Mouse (Mus musculus): ENCODE results near the gene 1110008P14Rik. TPM values are rescaled to one million over a fixed set of nuclear protein-coding genes. Genes with fewer than 3 reads are reported as not detected.

The 1110008P14Rik gene
- polyA plus RNA-seq, 2 experiments = 51.3 to 66.9 TPM

GRCm38 (mm10) chr2:32347019-32347418 lies 34.7 kb downstream of the 1110008P14Rik start:
- H3K36me3 ChIP-seq (ENCODE audit: control insufficient read depth, insufficient read depth, low read length) = peaks cover 33% of the 10 kb centered on the region
- H3K4me1 ChIP-seq (ENCODE audit: control insufficient read depth, insufficient read depth, low read length) = peaks cover 18% of the 10 kb centered on the region; the same call in 1 of the 2 replicates
- TF ChIP-seq POLR2A (IDR thresholded peaks at IDR 0.05; ENCODE audit: borderline replicate concordance, extremely low read depth, insufficient read depth, insufficient read length) = no peak
- WGBS = 84% methylated on average over 6 of the region's 6 CpGs
- H3K4me3 ChIP-seq (replicated peaks; ENCODE audit: low read length) = no peak overlapping the region
- H3K27ac ChIP-seq (replicated peaks; ENCODE audit: low read depth, low read length) = no peak overlapping the region
- H3K27me3 ChIP-seq (ENCODE audit: control insufficient read depth, insufficient read depth, low read length) = no peaks in the 10 kb centered on the region
- DNase-seq (ENCODE audit: low spot score) (no peak), ATAC-seq (ENCODE audit: low FRiP score, low read depth) (no peak)
- H3K4me2 ChIP-seq (replicated peaks; ENCODE audit: low read depth, low read length, severe bottlenecking) = no peak overlapping the region
- no peaks in the 10 kb centered on the region for H3K9me3 ChIP-seq (ENCODE audit: control insufficient read depth, low read length)
- H3K9ac ChIP-seq (ENCODE audit: low read depth, low read length, severe bottlenecking) = no peak overlapping the region

GRCm38 (mm10) chr2:32344598-32345321 lies 37.0 kb downstream of the 1110008P14Rik start:
- no peaks in the 10 kb centered on the region for H3K27me3 ChIP-seq (ENCODE audit: control insufficient read depth, insufficient read depth, low read length)
- 71% methylated on average over 14 of the region's 14 CpGs for WGBS
- ATAC-seq (ENCODE audit: low FRiP score, low read depth) (no peak), DNase-seq (ENCODE audit: low spot score) (no peak)
- peaks cover 42% of the 10 kb centered on the region for H3K36me3 ChIP-seq (ENCODE audit: control insufficient read depth, insufficient read depth, low read length)
- H3K27ac ChIP-seq (replicated peaks; ENCODE audit: low read depth, low read length) = 0 out of 2 replicates have a peak overlapping the region, but pooled peaks have one; percentile 33
- no peak overlapping the region for H3K4me2 ChIP-seq (replicated peaks; ENCODE audit: low read depth, low read length, severe bottlenecking)
- TF ChIP-seq POLR2A (IDR thresholded peaks at IDR 0.05; ENCODE audit: borderline replicate concordance, extremely low read depth, insufficient read depth, insufficient read length) = no peak
- 0 out of 2 replicates have a peak, but pooled peaks cover 2% of the 10 kb centered on the region for H3K4me1 ChIP-seq (ENCODE audit: control insufficient read depth, insufficient read depth, low read length)
- H3K4me3 ChIP-seq (replicated peaks; ENCODE audit: low read length) = no peak overlapping the region
- H3K9ac ChIP-seq (ENCODE audit: low read depth, low read length, severe bottlenecking) = no peak overlapping the region
- H3K9me3 ChIP-seq (ENCODE audit: control insufficient read depth, low read length) = no peaks in the 10 kb centered on the region

GRCm38 (mm10) chr2:32344056-32344455 lies 37.7 kb downstream of the 1110008P14Rik start:
- Histone ChIP-seq H3K27ac (replicated peaks; ENCODE audit: low read depth, low read length) (peak overlapping the region; percentile 26; the same call in 1 of the 2 replicates), H3K4me1 (ENCODE audit: control insufficient read depth, insufficient read depth, low read length) (0 out of 2 replicates have a peak, but pooled peaks cover 2% of the 10 kb centered on the region), H3K4me2 (replicated peaks; ENCODE audit: low read depth, low read length, severe bottlenecking) (no peak overlapping the region), H3K27me3 (ENCODE audit: control insufficient read depth, insufficient read depth, low read length) (no peaks in the 10 kb centered on the region), H3K4me3 (replicated peaks; ENCODE audit: low read length) (no peak overlapping the region), H3K36me3 (ENCODE audit: control insufficient read depth, insufficient read depth, low read length) (peaks cover 41% of the 10 kb centered on the region), H3K9ac (ENCODE audit: low read depth, low read length, severe bottlenecking) (no peak overlapping the region; the same call in 1 of the 2 replicates), H3K9me3 (ENCODE audit: control insufficient read depth, low read length) (no peaks in the 10 kb centered on the region)
- TF ChIP-seq POLR2A (IDR thresholded peaks at IDR 0.05; ENCODE audit: borderline replicate concordance, extremely low read depth, insufficient read depth, insufficient read length) = no peak
- DNase-seq (ENCODE audit: low spot score) (no peak), ATAC-seq (ENCODE audit: low FRiP score, low read depth) (no peak)
- WGBS = 71% methylated on average over 10 of the region's 10 CpGs

DNA sequence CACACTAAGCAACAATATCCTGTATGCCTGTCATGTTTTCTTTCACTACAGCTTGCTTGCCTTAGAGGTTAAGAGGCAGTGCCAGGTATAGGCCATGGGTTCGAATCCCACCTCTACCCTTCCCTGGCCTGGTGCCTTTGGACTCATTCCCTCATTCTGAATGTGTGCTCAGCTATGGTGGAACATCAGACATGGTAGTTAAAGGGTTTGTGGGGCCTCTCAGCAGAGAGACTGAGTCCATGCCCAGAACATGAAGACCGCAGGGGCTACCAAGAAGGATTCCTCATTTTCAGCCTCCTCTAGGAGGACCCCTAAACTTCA lies 38.4 kb downstream of the 1110008P14Rik start:
- 0 out of 2 replicates have a peak, but pooled peaks cover 2% of the 10 kb centered on the region for H3K4me1 ChIP-seq (ENCODE audit: control insufficient read depth, insufficient read depth, low read length)
- H3K36me3 ChIP-seq (ENCODE audit: control insufficient read depth, insufficient read depth, low read length) = peaks cover 39% of the 10 kb centered on the region
- no peaks in the 10 kb centered on the region for H3K27me3 ChIP-seq (ENCODE audit: control insufficient read depth, insufficient read depth, low read length)
- H3K9ac ChIP-seq (ENCODE audit: low read depth, low read length, severe bottlenecking) = no peak overlapping the region
- no peak overlapping the region for H3K4me3 ChIP-seq (replicated peaks; ENCODE audit: low read length)
- WGBS = 89% methylated on average over 2 of the region's 2 CpGs
- no peaks in the 10 kb centered on the region for H3K9me3 ChIP-seq (ENCODE audit: control insufficient read depth, low read length)
- H3K27ac ChIP-seq (replicated peaks; ENCODE audit: low read depth, low read length) = no peak overlapping the region
- ATAC-seq (ENCODE audit: low FRiP score, low read depth) (no peak), DNase-seq (ENCODE audit: low spot score) (no peak)
- no peak for TF ChIP-seq POLR2A (IDR thresholded peaks at IDR 0.05; ENCODE audit: borderline replicate concordance, extremely low read depth, insufficient read depth, insufficient read length)
- no peak overlapping the region for H3K4me2 ChIP-seq (replicated peaks; ENCODE audit: low read depth, low read length, severe bottlenecking)

DNA sequence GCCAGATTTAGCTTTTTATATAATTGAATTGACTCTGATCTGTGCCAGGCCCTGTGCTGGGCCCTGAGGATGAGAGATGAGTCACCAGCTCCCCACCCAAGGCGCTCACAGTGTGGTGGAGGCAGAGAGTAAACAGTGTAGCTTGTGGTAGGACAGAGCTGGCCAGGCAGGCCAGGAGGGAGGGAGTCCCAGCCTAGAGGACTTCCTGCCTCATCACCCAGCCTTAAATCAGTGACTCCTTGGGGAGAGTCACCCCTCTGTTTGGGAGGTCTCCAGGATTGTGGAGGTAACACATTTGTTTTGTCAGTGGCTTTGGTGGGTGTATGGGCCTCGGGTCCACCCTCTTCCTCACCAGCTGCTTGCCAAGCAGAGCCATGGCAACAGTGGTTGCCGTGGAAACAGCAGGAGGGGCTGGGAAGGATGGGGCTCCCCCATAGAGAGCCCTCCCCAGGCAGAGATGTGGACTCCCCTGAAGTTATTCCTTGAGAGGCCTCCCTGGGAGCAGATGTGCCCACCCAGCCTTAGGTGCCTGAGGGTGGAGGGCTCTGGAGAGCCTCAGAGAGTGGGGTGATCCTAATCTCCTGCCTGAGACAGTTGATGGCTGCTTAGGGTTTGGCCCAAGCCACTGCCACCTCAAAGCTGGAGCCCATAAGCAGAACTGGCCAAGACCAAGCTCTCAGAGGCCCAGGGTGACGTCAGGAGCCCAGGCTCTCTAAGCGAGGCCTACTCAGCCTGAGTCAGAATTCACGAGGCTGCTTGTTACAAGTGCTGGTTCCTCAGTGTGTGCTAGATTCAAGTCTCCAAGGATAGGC lies 39.0 kb downstream of the 1110008P14Rik start:
- 75% methylated on average over 6 of the region's 6 CpGs for WGBS
- Histone ChIP-seq H3K4me1 (ENCODE audit: control insufficient read depth, insufficient read depth, low read length) (0 out of 2 replicates have a peak, but pooled peaks cover 2% of the 10 kb centered on the region), H3K36me3 (ENCODE audit: control insufficient read depth, insufficient read depth, low read length) (peaks cover 40% of the 10 kb centered on the region), H3K27me3 (ENCODE audit: control insufficient read depth, insufficient read depth, low read length) (no peaks in the 10 kb centered on the region), H3K4me2 (replicated peaks; ENCODE audit: low read depth, low read length, severe bottlenecking) (no peak overlapping the region), H3K9me3 (ENCODE audit: control insufficient read depth, low read length) (no peaks in the 10 kb centered on the region), H3K4me3 (replicated peaks; ENCODE audit: low read length) (no peak overlapping the region), H3K9ac (ENCODE audit: low read depth, low read length, severe bottlenecking) (no peak overlapping the region), H3K27ac (replicated peaks; ENCODE audit: low read depth, low read length) (no peak overlapping the region)
- TF ChIP-seq POLR2A (IDR thresholded peaks at IDR 0.05; ENCODE audit: borderline replicate concordance, extremely low read depth, insufficient read depth, insufficient read length) = no peak
- DNase-seq (ENCODE audit: low spot score) (no peak), ATAC-seq (ENCODE audit: low FRiP score, low read depth) (no peak)

Measured in limb, embryonic 14.5 days (tissue).